Comparison of ENCODE assay signal across 10 mouse cellular contexts in genomic region chr19:7280557-7281330, GRCm38 (mm10). TPM values are rescaled to one million over a fixed set of nuclear protein-coding genes. Genes with fewer than 3 reads are reported as not detected.
DNase-seq lines count a peak whose midpoint lies in the region; ATAC-seq and TF ChIP-seq lines count a peak whose summit lies in the region.
"Had no signal": no experiment of that assay in that cellular context is flagged by ENCODE, and none has a peak within 500 bp of the region (broad histone marks: within the 10 kb centered on the region; RNA-seq: fewer than 3 reads in every experiment).

No protein-coding gene starts in this region.

- 85% methylated on average over 18 of the region's 18 CpGs for WGBS in neural tube, embryonic 13.5 days
- 87% methylated on average over 18 of the region's 18 CpGs for WGBS in neural tube, embryonic 15.5 days

- no peaks in the 10 kb centered on the region for H3K9me3 ChIP-seq in neural tube, embryonic 13.5 days
- H3K9me3 ChIP-seq in neural tube, embryonic 15.5 days (replicated peaks), result no peaks in the 10 kb centered on the region

- no peaks in the 10 kb centered on the region for H3K27me3 ChIP-seq in neural tube, embryonic 13.5 days
- no peaks in the 10 kb centered on the region for H3K27me3 ChIP-seq in neural tube, embryonic 15.5 days (replicated peaks)

- no peak overlapping the region for H3K4me2 ChIP-seq in neural tube, embryonic 13.5 days
- H3K4me2 ChIP-seq in neural tube, embryonic 15.5 days, result no peak overlapping the region

- peak; percentile 75 for ATAC-seq in frontal cortex, adult (ENCODE audit: low TSS enrichment)
- ATAC-seq in neural tube, embryonic 13.5 days (ENCODE audit: low read depth), result no peak
- no peak for ATAC-seq in neural tube, embryonic 15.5 days (ENCODE audit: low FRiP score)

- intact Hi-C loops in left cerebral cortex, adult 2 months (cut with DNase I), result loop anchor here (2.0 kb wide), 1 partner anchor 60 kb away; the partner anchor contains the start of gene Mark2

- no peak for TF ChIP-seq CTCF in left cerebral cortex, adult 2 months (IDR thresholded peaks at IDR 0.05)

- H3K27ac ChIP-seq in neural tube, embryonic 13.5 days (replicated peaks), result no peak overlapping the region
- no peak overlapping the region for H3K27ac ChIP-seq in neural tube, embryonic 15.5 days (replicated peaks)
- peak overlapping the region; percentile 97 for H3K27ac ChIP-seq in left cerebral cortex, adult 2 months

- H3K36me3 ChIP-seq in neural tube, embryonic 13.5 days, result peaks cover 98% of the 10 kb centered on the region
- H3K36me3 ChIP-seq in neural tube, embryonic 15.5 days, result peaks cover 73% of the 10 kb centered on the region

- H3K4me3 ChIP-seq in neural tube, embryonic 13.5 days, result no peak overlapping the region
- H3K4me3 ChIP-seq in neural tube, embryonic 15.5 days (replicated peaks), result no peak overlapping the region
- H3K4me3 ChIP-seq in left cerebral cortex, adult 2 months, result no peak overlapping the region

- H3K9ac ChIP-seq in neural tube, embryonic 13.5 days, result peak overlapping the region; percentile 18; the same call in 1 of the 2 replicates
- H3K9ac ChIP-seq in neural tube, embryonic 15.5 days (replicated peaks), result no peak overlapping the region

- DNase-seq in frontal cortex, postnatal 25 days (ENCODE audit: low spot score in 2 of 2), result no peak
- DNase-seq in left cerebral cortex, adult 2 months (ENCODE audit: extremely low spot score in 1 of 2, low spot score in 2 of 2), result peak; percentile 71 to 73
- peak; percentile 92 for DNase-seq in telencephalon, adult 2 months (ENCODE audit: low read depth, low spot score)
- no peak for DNase-seq in kidney, adult 11 months
- DNase-seq in spleen, postnatal 36 days (ENCODE audit: low spot score in 2 of 2), result no peak
- DNase-seq: gastrocnemius, postnatal 10 days; thymus, postnatal 14 days had no signal

- peaks cover 34% of the 10 kb centered on the region for H3K4me1 ChIP-seq in neural tube, embryonic 13.5 days (replicated peaks)
- peaks cover 33% of the 10 kb centered on the region for H3K4me1 ChIP-seq in neural tube, embryonic 15.5 days

RNA-seq across cellular contexts. Expression of gene Rcor2, which starts 13.6 kb away (rescaled TPM):
- polyA plus RNA-seq in neural tube, embryonic 13.5 days (2015; fragmentation: Nextera tagmentation; extraction: Ambion mirVana), result 31.0 and 31.1 TPM in 2 replicates
- polyA plus RNA-seq in neural tube, embryonic 15.5 days (2015; fragmentation: Nextera tagmentation; extraction: Ambion mirVana), result 14.8 and 15.3 TPM in 2 replicates
- 10 to 100 TPM; 14.3 to 14.7 TPM for total RNA-seq in left cerebral cortex, adult 2 months (2021)

RNA-seq across cellular contexts. Expression of gene Naa40, which starts 39.8 kb away (rescaled TPM):
- 58.1 TPM in 2 replicates for polyA plus RNA-seq in neural tube, embryonic 13.5 days (2015; fragmentation: Nextera tagmentation; extraction: Ambion mirVana)
- 59.6 and 61.3 TPM in 2 replicates for polyA plus RNA-seq in neural tube, embryonic 15.5 days (2015; fragmentation: Nextera tagmentation; extraction: Ambion mirVana)
- 10 to 100 TPM; 35.7 to 37.4 TPM for total RNA-seq in left cerebral cortex, adult 2 months (2021)

Comparison
In these comparisons a context has a peak if more than half of its experiments do, and no peak if none do; other contexts are left out.
1. DNase-seq: peak in left cerebral cortex, adult 2 months (2 of 2) and telencephalon, adult 2 months (single experiment); none in frontal cortex, postnatal 25 days (0 of 2), kidney, adult 11 months (single experiment) and spleen, postnatal 36 days (0 of 2).